7 mouse cellular contexts compared by ENCODE assay signal in genomic region chr2:138257692-138258315, GRCm38 (mm10). TPM values are rescaled to one million over a fixed set of nuclear protein-coding genes. Genes with fewer than 3 reads are reported as not detected.
A peak's percentile ranks its signal among the peaks of the same experiment; 100 is the strongest.
DNase-seq lines count a peak whose midpoint lies in the region; ATAC-seq and TF ChIP-seq lines count a peak whose summit lies in the region.

No protein-coding gene starts in this region.

- peak; percentile 76 for DNase-seq in NIH3T3 (ENCODE audit: low read depth)
- DNase-seq in heart, postnatal 36 days, result peak; percentile 32 to 45
- no peak for DNase-seq in limb, embryonic 10.5 days (ENCODE audit: low spot score)
- DNase-seq in midbrain, embryonic 10.5 days (ENCODE audit: low spot score), result peak; percentile 60
- DNase-seq in thymus, postnatal 10 days (ENCODE audit: low spot score in 2 of 2), result peak; percentile 32 to 72

- intact Hi-C loops in heart, postnatal 36 days (cut with DNase I), result loop anchor here (2.0 to 5.0 kb wide), 2 partner anchors 21 to 41 kb away; no protein-coding TSS in a partner anchor

- no peak for TF ChIP-seq CTCF in C2C12 (IDR thresholded peaks at IDR 0.05; ENCODE audit: control insufficient read depth, insufficient read depth, insufficient read length)

- H3K4me2 ChIP-seq in embryonic facial prominence, embryonic 12.5 days (replicated peaks), result peak overlapping the region; percentile 57

- peaks cover 13% of the 10 kb centered on the region; the same call in 1 of the 2 replicates for H3K4me1 ChIP-seq in embryonic facial prominence, embryonic 12.5 days
- peaks cover 35% of the 10 kb centered on the region for H3K4me1 ChIP-seq in limb, embryonic 10.5 days
- H3K4me1 ChIP-seq in midbrain, embryonic 10.5 days, result peaks cover 36% of the 10 kb centered on the region

- no peaks in the 10 kb centered on the region for H3K27me3 ChIP-seq in C2C12 (ENCODE audit: control insufficient read depth, insufficient read depth, insufficient read length)
- H3K27me3 ChIP-seq in embryonic facial prominence, embryonic 12.5 days, result no peaks in the 10 kb centered on the region
- no peaks in the 10 kb centered on the region for H3K27me3 ChIP-seq in limb, embryonic 10.5 days (ENCODE audit: low read depth, poor library complexity, severe bottlenecking)
- H3K27me3 ChIP-seq in midbrain, embryonic 10.5 days (ENCODE audit: low read depth, poor library complexity, severe bottlenecking), result no peaks in the 10 kb centered on the region

- no peaks in the 10 kb centered on the region for H3K36me3 ChIP-seq in C2C12 (ENCODE audit: control insufficient read depth, insufficient read depth)
- H3K36me3 ChIP-seq in embryonic facial prominence, embryonic 12.5 days, result no peaks in the 10 kb centered on the region
- H3K36me3 ChIP-seq in limb, embryonic 10.5 days, result no peaks in the 10 kb centered on the region
- H3K36me3 ChIP-seq in midbrain, embryonic 10.5 days, result no peaks in the 10 kb centered on the region

- no peaks in the 10 kb centered on the region for H3K9me3 ChIP-seq in embryonic facial prominence, embryonic 12.5 days
- H3K9me3 ChIP-seq in limb, embryonic 10.5 days (replicated peaks), result no peaks in the 10 kb centered on the region
- no peaks in the 10 kb centered on the region for H3K9me3 ChIP-seq in midbrain, embryonic 10.5 days (replicated peaks)

- peak overlapping the region; percentile 82 for H3K4me3 ChIP-seq in C2C12 (ENCODE audit: insufficient read depth, poor library complexity, severe bottlenecking)
- H3K4me3 ChIP-seq in embryonic facial prominence, embryonic 12.5 days, result peak overlapping the region; percentile 92
- peak overlapping the region; percentile 97 for H3K4me3 ChIP-seq in limb, embryonic 10.5 days
- H3K4me3 ChIP-seq in midbrain, embryonic 10.5 days, result peak overlapping the region; percentile 96

- peaks cover 46% of the 10 kb centered on the region for H3K79me3 ChIP-seq in C2C12 (ENCODE audit: low read depth)

- peak overlapping the region; percentile 91 for H3K9ac ChIP-seq in embryonic facial prominence, embryonic 12.5 days

- H3K27ac ChIP-seq in embryonic facial prominence, embryonic 12.5 days, result 0 out of 2 replicates have a peak overlapping the region, but pooled peaks have one; percentile 18
- peak overlapping the region; percentile 98 for H3K27ac ChIP-seq in limb, embryonic 10.5 days
- peak overlapping the region; percentile 98 for H3K27ac ChIP-seq in midbrain, embryonic 10.5 days (replicated peaks)

- no peak overlapping the region for H3ac ChIP-seq in C2C12 (ENCODE audit: control insufficient read depth, insufficient read length, low read depth)

- peaks cover 63% of the 10 kb centered on the region for H3K79me2 ChIP-seq in C2C12 (ENCODE audit: control insufficient read depth, insufficient read depth)

- 0% methylated on average over 10 of the region's 10 CpGs for WGBS in embryonic facial prominence, embryonic 12.5 days
- WGBS in limb, embryonic 10.5 days, result 3% methylated on average over 10 of the region's 10 CpGs
- under 1% methylated on average over 10 of the region's 10 CpGs for WGBS in midbrain, embryonic 10.5 days

- no peak for ATAC-seq in embryonic facial prominence, embryonic 12.5 days (ENCODE audit: insufficient number of reproducible peaks, insufficient read depth, low FRiP score, low TSS enrichment)

TF ChIP-seq in C2C12, 6 proteins besides CTCF, POLR2A, EP300 and RAD21:
- TF ChIP-seq CEBPB (IDR thresholded peaks at IDR 0.05; ENCODE audit: low read depth) (no peak), FOSL1 (IDR thresholded peaks at IDR 0.05; ENCODE audit: insufficient read depth, low read length, poor library complexity, severe bottlenecking) (no peak), USF1 (IDR thresholded peaks at IDR 0.05; ENCODE audit: low read depth) (no peak), MYOG (IDR thresholded peaks at IDR 0.05; ENCODE audit: control insufficient read depth, extremely low read depth, insufficient read length) (no peak), MYOD1 (IDR thresholded peaks at IDR 0.05; ENCODE audit: control insufficient read depth, insufficient read length, low read depth) (no peak), MAX (IDR thresholded peaks at IDR 0.05) (no peak)
TF ChIP-seq in C2C12: peak in this region for 0.

RNA-seq across cellular contexts. Expression of gene Btbd3, which starts 1.4 kb away (rescaled TPM):
- polyA plus RNA-seq in C2C12 (2012; fragmentation: generic; extraction: Trizol), result 3.1 TPM
- polyA plus RNA-seq in embryonic facial prominence, embryonic 12.5 days (2016; fragmentation: Nextera tagmentation; extraction: Ambion mirVana), result 16.9 and 18.1 TPM in 2 replicates
- total RNA-seq in heart, postnatal 36 days (2021), result 10 to 100 TPM; 13.8 to 17.0 TPM
- 11.3 and 13.5 TPM in 2 replicates for polyA plus RNA-seq in limb, embryonic 10.5 days (2016; fragmentation: Nextera tagmentation; extraction: Ambion mirVana)
- polyA plus RNA-seq in midbrain, embryonic 10.5 days (2016; fragmentation: Nextera tagmentation; extraction: Ambion mirVana), result 17.3 and 19.1 TPM in 2 replicates

Comparison
In these comparisons a context has a peak if more than half of its experiments do, and no peak if none do; other contexts are left out.
1. H3K27ac ChIP-seq: peak in every context shown above with its lines; median percentile 98 in limb, embryonic 10.5 days; 98 in midbrain, embryonic 10.5 days; 18 in embryonic facial prominence, embryonic 12.5 days.